Mouse (Mus musculus): ENCODE measurements around the gene Gm5127. TPM values are rescaled to one million over a fixed set of nuclear protein-coding genes. Genes with fewer than 3 reads are reported as not detected.

Gm5127 gene
- polyA plus RNA-seq (2015; fragmentation: Nextera tagmentation; extraction: Ambion mirVana) = 0.12 TPM in 1 of 2 replicates, not detected in the other

- Histone ChIP-seq H3K27me3 (no peaks in the 10 kb centered on the region), H3K4me3 (replicated peaks) (no peak within 1 kb of the TSS), H3K27ac (replicated peaks) (no peak within 1 kb of the TSS), H3K9me3 (replicated peaks) (no peaks in the 10 kb centered on the region), H3K4me1 (no peaks in the 10 kb centered on the region), H3K36me3 (no peaks in the 10 kb centered on the region), H3K9ac (no peak within 1 kb of the TSS), H3K4me2 (replicated peaks) (no peak within 1 kb of the TSS)
- 35% methylated on average over 3 of the region's 3 CpGs for WGBS
- ATAC-seq (ENCODE audit: insufficient number of reproducible peaks, low FRiP score, low TSS enrichment, low read depth) = no peak
These were observed at the start of gene Gm5127 for GRCm38 (mm10) chrX:106582886-106583285. Gm5127 (plus strand) TSS chrX:106583186.

DNA sequence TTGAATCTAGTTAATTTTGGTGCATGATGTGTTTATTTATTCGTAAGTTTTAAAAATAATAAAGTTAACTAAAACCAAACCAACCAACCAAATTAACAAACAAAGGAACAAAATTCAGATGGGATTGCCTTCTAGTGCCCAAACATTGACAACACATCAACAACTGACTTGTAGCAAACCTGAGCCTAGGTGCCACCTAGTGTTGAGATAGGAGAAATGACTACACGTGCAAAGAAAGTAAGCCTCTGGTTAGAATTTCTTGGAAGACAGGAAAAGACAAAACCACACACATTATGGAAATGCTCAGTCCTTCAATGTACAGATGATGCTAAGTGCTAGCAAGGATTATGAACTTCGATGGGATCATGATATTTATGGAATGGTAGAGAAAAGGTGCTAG, 46.6 kb upstream of the Gm5127 start:
- Histone ChIP-seq H3K9me3 (replicated peaks) (no peaks in the 10 kb centered on the region), H3K4me2 (replicated peaks) (no peak overlapping the region), H3K27me3 (no peaks in the 10 kb centered on the region), H3K4me1 (no peaks in the 10 kb centered on the region), H3K27ac (replicated peaks) (no peak overlapping the region), H3K9ac (no peak overlapping the region), H3K36me3 (no peaks in the 10 kb centered on the region), H3K4me3 (replicated peaks) (no peak overlapping the region)
- no peak for ATAC-seq (ENCODE audit: insufficient number of reproducible peaks, low FRiP score, low TSS enrichment, low read depth)
- 34% methylated on average over 3 of the region's 3 CpGs for WGBS

DNA sequence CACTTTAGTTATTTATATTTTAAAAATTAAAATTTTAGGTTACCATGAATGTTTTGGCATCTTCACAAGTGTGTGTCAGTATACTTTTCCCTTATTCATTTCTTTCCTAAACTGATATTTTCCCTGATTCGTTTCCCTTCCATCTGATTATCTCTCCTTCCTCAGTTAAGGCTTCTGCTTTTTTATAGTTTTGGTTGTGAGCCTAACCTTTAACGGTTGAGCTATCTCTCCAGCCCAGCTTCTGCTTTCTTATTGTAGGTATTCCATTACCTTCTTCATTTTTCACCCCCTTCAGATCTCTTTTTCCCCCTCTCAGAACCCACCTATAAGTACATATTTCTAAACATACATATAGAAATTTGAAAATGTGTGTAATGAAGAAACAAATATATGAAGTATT, 27.5 kb upstream of the Gm5127 start:
- H3K4me2 ChIP-seq (replicated peaks) = no peak overlapping the region
- no peak overlapping the region for H3K4me3 ChIP-seq (replicated peaks)
- no peak overlapping the region for H3K27ac ChIP-seq (replicated peaks)
- H3K4me1 ChIP-seq = no peaks in the 10 kb centered on the region
- 69% methylated on average over 2 of the region's 2 CpGs for WGBS
- H3K27me3 ChIP-seq = no peaks in the 10 kb centered on the region
- no peak for ATAC-seq (ENCODE audit: insufficient number of reproducible peaks, low FRiP score, low TSS enrichment, low read depth)
- no peaks in the 10 kb centered on the region for H3K9me3 ChIP-seq (replicated peaks)
- no peak overlapping the region for H3K9ac ChIP-seq
- H3K36me3 ChIP-seq = no peaks in the 10 kb centered on the region

GRCm38 (mm10) chrX:106578966-106579365, 4.0 kb upstream of the Gm5127 start:
- Histone ChIP-seq H3K9me3 (replicated peaks) (no peaks in the 10 kb centered on the region), H3K27ac (replicated peaks) (no peak overlapping the region), H3K36me3 (no peaks in the 10 kb centered on the region), H3K4me3 (replicated peaks) (no peak overlapping the region), H3K9ac (no peak overlapping the region), H3K4me2 (replicated peaks) (no peak overlapping the region), H3K27me3 (no peaks in the 10 kb centered on the region), H3K4me1 (no peaks in the 10 kb centered on the region)
- 33% methylated on average over 3 of the region's 3 CpGs for WGBS
- ATAC-seq (ENCODE audit: insufficient number of reproducible peaks, low FRiP score, low TSS enrichment, low read depth) = no peak

DNA sequence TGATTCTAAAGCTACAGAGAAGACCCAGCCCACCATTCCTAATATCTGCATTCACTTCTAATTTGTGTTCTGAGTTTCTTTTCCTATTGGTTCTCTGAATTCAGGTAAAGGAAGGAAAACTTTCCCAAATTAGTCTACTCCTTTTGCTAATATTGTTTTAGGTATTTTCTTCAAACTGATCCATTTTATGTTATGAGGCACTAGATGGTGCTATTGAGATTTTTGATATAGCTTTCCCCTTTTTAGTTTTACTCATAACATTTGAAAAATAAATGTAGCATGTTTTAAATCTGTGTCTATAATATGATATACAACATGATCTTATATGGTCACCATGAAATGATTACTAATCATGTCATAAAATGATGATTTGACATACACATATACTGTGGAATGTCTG, 2.6 kb upstream of the Gm5127 start:
- no peak overlapping the region for H3K4me3 ChIP-seq (replicated peaks)
- H3K4me2 ChIP-seq (replicated peaks) = no peak overlapping the region
- no peaks in the 10 kb centered on the region for H3K36me3 ChIP-seq
- H3K27ac ChIP-seq (replicated peaks) = no peak overlapping the region
- no peaks in the 10 kb centered on the region for H3K27me3 ChIP-seq
- H3K4me1 ChIP-seq = no peaks in the 10 kb centered on the region
- no peaks in the 10 kb centered on the region for H3K9me3 ChIP-seq (replicated peaks)
- no peak for ATAC-seq (ENCODE audit: insufficient number of reproducible peaks, low FRiP score, low TSS enrichment, low read depth)
- H3K9ac ChIP-seq = no peak overlapping the region

- WGBS = 39% methylated on average over 2 of the region's 2 CpGs
- ATAC-seq (ENCODE audit: insufficient number of reproducible peaks, low FRiP score, low TSS enrichment, low read depth) = no peak
- Histone ChIP-seq H3K4me2 (replicated peaks) (no peak overlapping the region), H3K4me3 (replicated peaks) (no peak overlapping the region), H3K36me3 (no peaks in the 10 kb centered on the region), H3K9me3 (replicated peaks) (no peaks in the 10 kb centered on the region), H3K27me3 (no peaks in the 10 kb centered on the region), H3K9ac (no peak overlapping the region), H3K4me1 (no peaks in the 10 kb centered on the region), H3K27ac (replicated peaks) (no peak overlapping the region)
These were observed 789 bp upstream of the Gm5127 start for GRCm38 (mm10) chrX:106582197-106582596.

GRCm38 (mm10) chrX:106593914-106594313, 10.9 kb downstream of the Gm5127 start:
- Histone ChIP-seq H3K4me3 (replicated peaks) (no peak overlapping the region), H3K36me3 (no peaks in the 10 kb centered on the region), H3K27me3 (no peaks in the 10 kb centered on the region), H3K27ac (replicated peaks) (no peak overlapping the region), H3K4me2 (replicated peaks) (no peak overlapping the region), H3K9me3 (replicated peaks) (no peaks in the 10 kb centered on the region), H3K9ac (no peak overlapping the region), H3K4me1 (no peaks in the 10 kb centered on the region)
- no peak for ATAC-seq (ENCODE audit: insufficient number of reproducible peaks, low FRiP score, low TSS enrichment, low read depth)

DNA sequence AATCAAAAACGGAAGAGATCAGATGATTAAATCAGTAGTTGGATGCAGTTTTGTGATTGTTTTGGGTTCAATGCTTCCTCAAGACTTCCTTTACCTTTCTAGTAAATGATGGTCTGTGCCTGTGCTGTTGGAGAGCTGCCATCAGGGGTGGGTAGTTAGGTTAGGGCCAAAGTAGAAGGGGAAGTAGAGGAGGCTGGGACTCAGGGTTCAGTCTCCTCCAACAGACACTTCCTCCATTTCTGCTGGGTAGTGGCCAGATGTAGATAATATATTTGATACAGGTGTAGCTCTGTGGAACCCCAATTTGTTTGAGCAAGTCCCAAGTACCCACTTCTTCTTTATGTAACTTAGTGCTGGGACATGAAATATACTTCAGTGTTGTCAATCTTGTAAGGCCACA, 12.9 kb downstream of the Gm5127 start:
- H3K27ac ChIP-seq (replicated peaks) = no peak overlapping the region
- WGBS = 81% methylated on average over 1 of the region's 1 CpGs
- no peak for ATAC-seq (ENCODE audit: insufficient number of reproducible peaks, low FRiP score, low TSS enrichment, low read depth)

GRCm38 (mm10) chrX:106602574-106603258, 19.7 kb downstream of the Gm5127 start:
- WGBS = 21% methylated on average over 9 of the region's 9 CpGs
- no peaks in the 10 kb centered on the region for H3K9me3 ChIP-seq (replicated peaks)
- ATAC-seq (ENCODE audit: insufficient number of reproducible peaks, low FRiP score, low TSS enrichment, low read depth) = no peak

More for the DNA sequence above, 12.9 kb downstream of the Gm5127 start:
- Histone ChIP-seq H3K9ac (no peak overlapping the region), H3K36me3 (no peaks in the 10 kb centered on the region), H3K9me3 (replicated peaks) (no peaks in the 10 kb centered on the region), H3K4me2 (replicated peaks) (no peak overlapping the region), H3K4me3 (replicated peaks) (no peak overlapping the region), H3K4me1 (no peaks in the 10 kb centered on the region), H3K27me3 (no peaks in the 10 kb centered on the region)

DNA sequence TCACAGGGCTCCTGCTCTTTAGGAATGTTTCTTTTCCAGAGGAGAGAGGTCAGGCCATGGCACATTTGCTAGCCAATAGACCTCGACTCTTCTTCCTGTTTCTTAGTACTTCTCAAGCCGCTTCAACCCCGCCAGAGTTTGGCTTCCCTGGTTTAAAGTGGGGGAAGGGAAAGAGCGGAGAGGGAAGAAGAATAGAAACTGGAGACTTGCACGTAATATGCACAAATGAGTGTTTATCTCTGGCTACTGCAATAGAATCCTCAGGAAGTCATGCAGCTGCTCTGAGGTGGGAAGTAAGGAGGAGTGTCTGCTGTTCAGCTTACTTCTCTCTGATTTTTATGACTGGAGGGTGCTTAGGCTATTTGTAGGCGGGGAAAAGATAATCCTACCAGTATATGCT, 20.4 kb downstream of the Gm5127 start, which contains the start of gene Cysltr1:
Cysltr1 (minus strand) TSS at position 294 of the 400 bp plus-strand sequence.
- Histone ChIP-seq H3K9ac (no peak within 1 kb of the TSS), H3K4me2 (replicated peaks) (0 out of 2 replicates have a peak within 1 kb of the TSS, but pooled peaks have one; percentile 21), H3K27me3 (no peaks in the 10 kb centered on the region), H3K36me3 (no peaks in the 10 kb centered on the region), H3K4me3 (replicated peaks) (no peak within 1 kb of the TSS), H3K4me1 (0 out of 2 replicates have a peak, but pooled peaks cover 4% of the 10 kb centered on the region), H3K9me3 (replicated peaks) (no peaks in the 10 kb centered on the region), H3K27ac (replicated peaks) (no peak within 1 kb of the TSS)
- 18% methylated on average over 6 of the region's 6 CpGs for WGBS
- ATAC-seq (ENCODE audit: insufficient number of reproducible peaks, low FRiP score, low TSS enrichment, low read depth) = no peak

More at GRCm38 (mm10) chrX:106602574-106603258, 19.7 kb downstream of the Gm5127 start:
- H3K36me3 ChIP-seq = no peaks in the 10 kb centered on the region
- H3K9ac ChIP-seq = no peak overlapping the region
- 0 out of 2 replicates have a peak, but pooled peaks cover 4% of the 10 kb centered on the region for H3K4me1 ChIP-seq
- 0 out of 2 replicates have a peak overlapping the region, but pooled peaks have one; percentile 21 for H3K4me2 ChIP-seq (replicated peaks)
- no peaks in the 10 kb centered on the region for H3K27me3 ChIP-seq
- H3K4me3 ChIP-seq (replicated peaks) = no peak overlapping the region
- no peak overlapping the region for H3K27ac ChIP-seq (replicated peaks)

- 66% methylated on average over 1 of the region's 1 CpGs for WGBS
- Histone ChIP-seq H3K27ac (replicated peaks) (no peak overlapping the region), H3K4me1 (no peaks in the 10 kb centered on the region)
These were observed 39.5 kb downstream of the Gm5127 start for GRCm38 (mm10) chrX:106622512-106622911.

DNA sequence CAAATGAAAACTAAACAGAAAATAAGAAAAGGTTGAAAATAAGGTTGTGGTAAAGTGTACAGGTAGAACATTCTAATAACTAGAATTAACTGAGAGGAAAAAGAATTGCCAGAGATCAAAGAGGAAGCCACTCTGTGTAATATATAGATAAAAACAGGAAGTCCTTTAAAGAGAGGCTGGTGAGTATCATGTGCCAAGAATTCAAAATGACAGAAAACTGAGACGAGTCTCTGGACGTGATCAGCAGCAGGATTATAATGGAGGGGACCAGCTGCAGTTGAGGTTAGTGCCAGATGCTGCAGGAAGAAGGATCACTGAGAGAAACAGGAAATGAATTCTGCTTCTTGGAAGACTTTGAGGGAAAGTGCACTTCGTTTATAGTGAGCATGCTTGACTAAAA, 40.7 kb downstream of the Gm5127 start:
- Histone ChIP-seq H3K27me3 (no peaks in the 10 kb centered on the region), H3K27ac (replicated peaks) (no peak overlapping the region), H3K36me3 (no peaks in the 10 kb centered on the region), H3K9ac (no peak overlapping the region), H3K4me2 (replicated peaks) (no peak overlapping the region), H3K4me3 (replicated peaks) (no peak overlapping the region), H3K4me1 (no peaks in the 10 kb centered on the region), H3K9me3 (replicated peaks) (no peaks in the 10 kb centered on the region)
- WGBS = 30% methylated on average over 3 of the region's 3 CpGs
- no peak for ATAC-seq (ENCODE audit: insufficient number of reproducible peaks, low FRiP score, low TSS enrichment, low read depth)

More at GRCm38 (mm10) chrX:106622512-106622911, 39.5 kb downstream of the Gm5127 start:
- Histone ChIP-seq H3K9ac (no peak overlapping the region), H3K9me3 (replicated peaks) (no peaks in the 10 kb centered on the region), H3K4me3 (replicated peaks) (no peak overlapping the region), H3K4me2 (replicated peaks) (no peak overlapping the region), H3K27me3 (no peaks in the 10 kb centered on the region), H3K36me3 (no peaks in the 10 kb centered on the region)
- no peak for ATAC-seq (ENCODE audit: insufficient number of reproducible peaks, low FRiP score, low TSS enrichment, low read depth)

Data from embryonic facial prominence, embryonic 15.5 days (tissue).